Mouse (Mus musculus) liver, postnatal 0 days (tissue): ENCODE measurements at regions not wholly inside any gene's neighbourhood (a gene's known extent, or its start where the extent isn't known, plus 50 kb on each side); places are given as distances from the start of the nearest gene placed in this dataset.

ENCODE experiments used
- CTCF ChIP-seq: sonication (generic); IDR thresholded peaks from 2 replicates; pipeline ENCODE4 v1.5.1; 2016; ENCODE audit warnings: antibody characterized with exemption, low read depth
- EP300 ChIP-seq: IDR thresholded peaks from 2 replicates; pipeline ENCODE4 v1.6.1; 2016; ENCODE audit warnings: antibody characterized with exemption, low read depth, mild to moderate bottlenecking

- TF ChIP-seq CTCF, result no peak
- no peak for TF ChIP-seq EP300
These were observed 231.1 kb downstream of the Gadd45g start for GRCm38 (mm10) chr13:52077616-52078015.
